In the genomic region with DNA sequence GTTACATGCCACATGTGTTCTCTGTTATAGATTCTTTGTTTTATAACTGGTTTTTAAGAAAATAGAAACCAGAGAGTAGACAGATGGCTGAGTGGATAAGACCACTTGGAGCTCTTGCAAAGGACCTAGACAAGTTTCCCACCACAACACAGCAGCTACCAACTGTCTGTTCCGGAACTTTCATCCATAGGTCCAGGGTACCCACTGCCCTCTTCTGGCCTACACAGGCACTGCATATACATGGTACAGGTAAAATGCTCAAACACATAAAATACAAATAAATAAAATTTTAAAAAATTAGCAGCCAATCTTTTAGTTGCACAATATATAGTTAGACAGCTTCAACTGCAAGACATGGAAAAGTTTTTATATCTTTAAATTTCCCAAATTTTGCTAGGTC, we compare ENCODE assay signal across 13 mouse cellular contexts.
DNase-seq lines count a peak whose midpoint lies in the region; ATAC-seq and TF ChIP-seq lines count a peak whose summit lies in the region.
"Had no signal": no experiment of that assay in that cellular context is flagged by ENCODE, and none has a peak within 500 bp of the region (broad histone marks: within the 10 kb centered on the region; RNA-seq: fewer than 3 reads in every experiment).

No protein-coding gene starts in this region.

- no peak for TF ChIP-seq EP300 in heart, postnatal 0 days (IDR thresholded peaks at IDR 0.05; ENCODE audit: low read depth)

- no peak overlapping the region for H3K27ac ChIP-seq in heart, postnatal 0 days (ENCODE audit: low read depth)
- no peak overlapping the region for H3K27ac ChIP-seq in heart, embryonic 12.5 days (ENCODE audit: poor library complexity, severe bottlenecking)
- H3K27ac ChIP-seq in ES-E14 (ENCODE audit: insufficient read depth, low read depth, low read length, poor library complexity, severe bottlenecking) = no peak overlapping the region
- H3K27ac ChIP-seq: limb, embryonic 13.5 days; midbrain, embryonic 10.5 days; neural tube, embryonic 12.5 days had no signal

- 94% methylated on average over 1 of the region's 1 CpGs for WGBS in heart, postnatal 0 days
- WGBS in heart, embryonic 12.5 days = 92% methylated on average over 1 of the region's 1 CpGs
- WGBS in lung, adult 2 months = 74% methylated on average over 1 of the region's 1 CpGs

- H3K9ac ChIP-seq in heart, postnatal 0 days (replicated peaks; ENCODE audit: low read depth, low read length) = no peak overlapping the region
- H3K9ac ChIP-seq in heart, embryonic 12.5 days = no peak overlapping the region
- no peak overlapping the region for H3K9ac ChIP-seq in ES-E14 (ENCODE audit: insufficient read depth, low read depth, low read length, poor library complexity, severe bottlenecking)
- H3K9ac ChIP-seq: limb, embryonic 13.5 days; neural tube, embryonic 12.5 days had no signal

- H3K36me3 ChIP-seq in heart, postnatal 0 days (replicated peaks; ENCODE audit: control insufficient read depth, insufficient read depth, low read length) = no peaks in the 10 kb centered on the region
- H3K36me3 ChIP-seq in heart, embryonic 12.5 days = no peaks in the 10 kb centered on the region
- H3K36me3 ChIP-seq in ES-E14 (ENCODE audit: control insufficient read depth, insufficient read depth, low read length, poor library complexity, severe bottlenecking) = no peaks in the 10 kb centered on the region
- H3K36me3 ChIP-seq: midbrain, embryonic 10.5 days; neural tube, embryonic 12.5 days had no signal

- H3K9me3 ChIP-seq in heart, postnatal 0 days (replicated peaks; ENCODE audit: control insufficient read depth, low read length) = no peaks in the 10 kb centered on the region
- H3K9me3 ChIP-seq in heart, embryonic 12.5 days (replicated peaks) = no peaks in the 10 kb centered on the region
- no peaks in the 10 kb centered on the region for H3K9me3 ChIP-seq in ES-E14 (ENCODE audit: control insufficient read depth, insufficient read depth, low read depth, low read length)
- H3K9me3 ChIP-seq: limb, embryonic 13.5 days; midbrain, embryonic 10.5 days; neural tube, embryonic 12.5 days had no signal

- H3K4me2 ChIP-seq in heart, postnatal 0 days (ENCODE audit: low read depth, low read length) = no peak overlapping the region
- no peak overlapping the region for H3K4me2 ChIP-seq in heart, embryonic 12.5 days
- H3K4me2 ChIP-seq: limb, embryonic 13.5 days; neural tube, embryonic 12.5 days had no signal

- no peaks in the 10 kb centered on the region for H3K4me1 ChIP-seq in heart, postnatal 0 days (ENCODE audit: control insufficient read depth, insufficient read depth)
- no peaks in the 10 kb centered on the region for H3K4me1 ChIP-seq in heart, embryonic 12.5 days (replicated peaks)
- H3K4me1 ChIP-seq in lung, adult 2 months (ENCODE audit: control insufficient read depth, insufficient read depth, low read length) = no peaks in the 10 kb centered on the region
- H3K4me1 ChIP-seq in ES-E14 (ENCODE audit: control insufficient read depth in 2 of 2, insufficient read depth in 2 of 2, low read length in 2 of 2, poor library complexity in 1 of 2) = no peaks in the 10 kb centered on the region
- H3K4me1 ChIP-seq: limb, embryonic 13.5 days; midbrain, embryonic 10.5 days; neural tube, embryonic 12.5 days had no signal

- H3K27me3 ChIP-seq in heart, postnatal 0 days (ENCODE audit: control insufficient read depth, insufficient read depth, low read length) = no peaks in the 10 kb centered on the region
- H3K27me3 ChIP-seq in heart, embryonic 12.5 days (replicated peaks) = no peaks in the 10 kb centered on the region
- H3K27me3 ChIP-seq: limb, embryonic 13.5 days; neural tube, embryonic 12.5 days had no signal

- peak; percentile 29; the same call in 1 of the 2 replicates for TF ChIP-seq CTCF in heart, postnatal 0 days (IDR thresholded peaks at IDR 0.05; ENCODE audit: low read depth)
- TF ChIP-seq CTCF in lung, adult 2 months (IDR thresholded peaks at IDR 0.05; ENCODE audit: insufficient read depth, low read length) = peak; percentile 35; the same call in 1 of the 2 replicates

- no peak for DNase-seq in heart, postnatal 0 days (ENCODE audit: low spot score)
- peak; percentile 5 for DNase-seq in lung, adult 2 months
- no peak for DNase-seq in lung, postnatal 14 days
- no peak for DNase-seq in ES-E14 (ENCODE audit: low read depth, low spot score)
- DNase-seq in urinary bladder, postnatal 25 days (ENCODE audit: low spot score) = no peak
- DNase-seq: gastrocnemius, postnatal 36 days; layer of hippocampus, adult 9-11 months had no signal

- ATAC-seq in heart, postnatal 0 days (ENCODE audit: insufficient read depth, low read depth) = no peak
- no peak for ATAC-seq in heart, embryonic 12.5 days (ENCODE audit: insufficient number of reproducible peaks, low FRiP score)
- peak; percentile 88 for ATAC-seq in megakaryocyte progenitor cell, adult 5-6 weeks (replicated peaks; ENCODE audit: poor library complexity)
- no peak for ATAC-seq in erythroblast, adult 5-6 weeks (replicated peaks; ENCODE audit: low FRiP score, poor library complexity, severe bottlenecking)

- in situ Hi-C loops in ES-E14 (cut with MboI; ENCODE audit: low sequenced_read_pairs in 2 of 2, unreplicated experiment in 2 of 2) = no loop called here

- no peak for TF ChIP-seq POLR2A in lung, adult 2 months (IDR thresholded peaks at IDR 0.05; ENCODE audit: borderline replicate concordance, extremely low read depth, low read depth, low read length)

- H3K4me3 ChIP-seq in heart, postnatal 0 days (ENCODE audit: low read depth, low read length) = no peak overlapping the region
- H3K4me3 ChIP-seq in heart, embryonic 12.5 days = no peak overlapping the region
- no peak overlapping the region for H3K4me3 ChIP-seq in lung, adult 2 months (replicated peaks; ENCODE audit: extremely low read depth, low read depth, low read length)
- H3K4me3 ChIP-seq in ES-E14 (ENCODE audit: insufficient read depth in 1 of 2, low read depth in 1 of 2, low read length in 2 of 2, poor library complexity in 1 of 2, severe bottlenecking in 1 of 2) = no peak overlapping the region
- H3K4me3 ChIP-seq: limb, embryonic 13.5 days; midbrain, embryonic 10.5 days; neural tube, embryonic 12.5 days had no signal

TF ChIP-seq in ES-E14, 5 proteins besides CTCF, POLR2A, EP300 and RAD21:
- no peak for TF ChIP-seq MAFK (IDR thresholded peaks at IDR 0.05; ENCODE audit: insufficient read depth, low read depth, low read length)
- TF ChIP-seq HCFC1 (IDR thresholded peaks at IDR 0.05; ENCODE audit: borderline replicate concordance, insufficient read depth, low read length) = no peak
- peak; percentile 47; the same call in 1 of the 2 replicates for TF ChIP-seq ZC3H11A (IDR thresholded peaks at IDR 0.05; ENCODE audit: borderline replicate concordance, low read depth, low read length)
